Mouse (Mus musculus) 416B (cell line): ENCODE results near the gene A830031A19Rik.
A peak's percentile ranks its signal among the peaks of the same experiment; 100 is the strongest.

Experiments used
- DNase-seq: peaks from one replicate; pipeline ENCODE4 v3.0.0; 2011; ENCODE audit warnings: low read depth

A830031A19Rik gene

GRCm38 (mm10) chr11:24008244-24008643 is 66.6 kb downstream of the A830031A19Rik start:
- DNase-seq, result peak; percentile 9

GRCm38 (mm10) chr11:24005445-24006156 is 69.3 kb downstream of the A830031A19Rik start:
- no peak for DNase-seq

GRCm38 (mm10) chr11:24000675-24001074 is 74.2 kb downstream of the A830031A19Rik start:
- DNase-seq, result no peak
